Mouse (Mus musculus): ENCODE results near the gene Spib.

Spib gene

GRCm38 (mm10) chr7:44531946-44532732 is at the start of gene Spib:
TSS of gene Spib (minus strand) at chr7:44532071.
- DNase-seq (ENCODE audit: low spot score in 2 of 2): no peak

DNA sequence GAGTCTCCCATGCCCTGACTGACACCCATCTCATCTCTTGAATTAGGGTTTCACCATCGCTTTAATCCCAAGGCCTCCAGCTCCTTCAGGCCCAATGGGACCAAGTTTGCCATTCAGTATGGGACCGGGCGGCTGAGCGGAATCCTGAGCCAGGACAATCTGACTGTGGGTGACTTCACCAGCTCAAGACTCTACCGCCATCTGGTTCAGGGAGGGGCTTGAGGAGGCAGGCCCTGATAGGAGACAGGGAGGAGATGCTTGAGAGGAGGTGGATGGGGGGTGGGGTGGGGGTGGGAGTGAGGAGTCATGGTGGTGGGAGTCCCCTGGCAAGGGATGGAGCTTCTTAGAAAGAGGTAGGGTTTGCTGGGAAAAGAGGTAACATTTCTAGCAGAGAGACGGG is 49.8 kb upstream of the Spib start:
- DNase-seq (ENCODE audit: low spot score in 2 of 2): no peak

DNA sequence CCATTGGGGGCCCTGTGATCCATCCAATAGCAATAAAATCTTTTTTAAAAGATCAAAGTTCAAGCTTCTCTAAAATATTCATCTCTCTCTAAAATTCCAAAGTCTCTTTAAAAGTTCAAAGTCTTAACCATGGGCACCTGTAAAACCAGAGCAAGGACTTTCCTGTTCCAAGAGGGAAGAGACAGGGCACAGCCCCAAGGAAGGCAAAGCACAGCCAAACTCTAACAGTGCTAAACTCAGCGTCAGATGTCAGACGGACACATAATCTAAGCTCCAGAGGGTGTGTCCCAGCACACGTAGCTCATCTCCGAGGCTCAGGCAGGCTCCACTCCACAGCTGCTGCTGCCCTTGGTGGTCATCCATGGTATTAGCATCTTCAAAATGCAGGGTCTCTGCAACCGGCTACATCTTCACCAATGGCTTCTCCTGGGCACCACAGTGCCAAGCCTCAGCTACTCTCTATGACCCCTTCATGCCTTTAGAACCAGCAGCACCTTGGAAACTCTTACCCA is 44.5 kb upstream of the Spib start:
- no peak for DNase-seq (ENCODE audit: low spot score in 2 of 2)

GRCm38 (mm10) chr7:44572956-44573484 is 41.1 kb upstream of the Spib start:
- no peak for DNase-seq (ENCODE audit: low spot score in 2 of 2)

DNA sequence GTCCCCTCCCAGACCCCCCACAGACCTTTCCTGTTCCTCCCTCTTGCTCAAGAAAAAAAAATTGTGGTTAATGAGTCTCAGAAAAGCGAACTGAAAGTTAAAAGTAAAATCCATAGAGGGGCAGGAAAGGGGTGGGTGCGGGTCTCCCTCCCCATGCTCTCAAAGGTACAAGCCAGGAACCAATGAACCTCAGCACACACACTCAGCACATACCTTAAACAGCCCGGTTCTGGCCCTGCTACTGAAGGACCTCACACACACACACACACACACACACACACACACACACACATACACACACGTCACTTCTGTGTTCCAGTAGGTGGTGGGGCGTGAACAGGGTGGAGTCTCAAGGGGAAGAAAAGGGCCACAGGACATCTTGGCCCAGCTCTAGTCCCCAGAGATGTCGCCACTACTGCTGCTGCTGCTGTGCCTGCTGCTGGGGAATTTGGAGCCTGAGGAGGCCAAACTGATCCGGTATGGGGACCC is 40.4 kb upstream of the Spib start, which contains the start of gene Napsa:
TSS of gene Napsa (plus strand) at position 168 of the 489 bp plus-strand sequence.
- no peak for DNase-seq (ENCODE audit: low spot score in 2 of 2)

GRCm38 (mm10) chr7:44571811-44572210 is 39.9 kb upstream of the Spib start:
- DNase-seq (ENCODE audit: low spot score in 2 of 2): no peak

DNA sequence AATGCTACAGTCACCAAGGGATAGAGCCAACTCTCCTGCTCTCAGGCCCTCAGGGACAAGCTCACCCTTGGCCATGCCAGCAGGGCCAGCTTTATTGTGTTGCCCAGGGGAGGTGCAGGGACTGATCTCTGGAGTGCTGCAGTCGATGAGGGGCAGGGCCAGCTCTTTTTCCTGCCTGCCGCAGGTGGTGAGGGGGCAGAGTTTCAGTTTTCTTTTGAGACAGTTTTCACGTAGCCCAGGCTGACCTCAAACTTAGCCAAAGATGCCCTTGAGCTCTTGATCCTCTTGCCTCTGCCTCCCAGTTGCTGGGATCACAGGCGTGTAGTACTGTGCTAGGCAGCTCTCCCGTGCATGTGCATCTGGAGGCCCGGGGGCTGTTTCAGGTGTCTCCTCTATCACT is 39.1 kb upstream of the Spib start:
- no peak for DNase-seq (ENCODE audit: low spot score in 2 of 2)

DNA sequence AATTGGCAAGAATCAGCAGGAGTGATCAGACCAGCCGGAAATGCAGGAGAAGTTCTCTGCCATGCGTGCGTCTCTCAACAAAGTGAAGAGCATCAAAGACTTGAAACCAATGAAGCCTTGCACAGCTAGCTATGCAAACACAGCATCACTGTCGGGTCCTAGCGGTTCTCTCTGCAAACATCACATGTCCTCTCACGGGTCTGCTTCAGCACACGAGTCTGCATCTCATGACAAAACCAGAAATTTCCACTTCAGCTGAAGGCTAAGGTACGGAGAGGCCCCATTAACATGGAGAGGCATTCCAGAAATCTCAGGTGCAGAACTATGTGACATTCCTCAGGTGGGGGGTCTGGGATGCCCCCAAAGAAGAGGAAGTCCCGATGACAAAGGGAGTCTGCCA is 36.9 kb upstream of the Spib start:
- DNase-seq (ENCODE audit: low spot score in 2 of 2): no peak

DNA sequence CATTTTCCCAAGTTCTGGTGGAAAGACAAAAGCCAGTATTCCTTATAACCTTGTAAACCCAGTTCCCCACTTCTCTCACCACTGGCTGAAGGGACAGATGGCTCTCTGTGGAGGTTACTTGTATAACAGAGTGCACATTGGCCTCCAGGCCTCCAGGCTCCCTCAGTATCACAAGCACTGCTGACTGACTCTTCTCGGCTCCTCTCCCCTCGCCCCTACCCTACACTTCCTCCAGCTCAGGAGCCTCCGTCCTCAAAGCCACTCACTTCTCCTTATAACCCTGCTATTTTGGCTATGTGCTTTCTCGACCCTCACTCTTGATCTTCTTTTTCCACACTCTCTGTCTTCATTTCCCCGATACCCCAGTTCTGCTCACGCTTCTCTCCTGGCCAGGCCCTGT is 33.5 kb upstream of the Spib start:
- no peak for DNase-seq (ENCODE audit: low spot score in 2 of 2)

DNA sequence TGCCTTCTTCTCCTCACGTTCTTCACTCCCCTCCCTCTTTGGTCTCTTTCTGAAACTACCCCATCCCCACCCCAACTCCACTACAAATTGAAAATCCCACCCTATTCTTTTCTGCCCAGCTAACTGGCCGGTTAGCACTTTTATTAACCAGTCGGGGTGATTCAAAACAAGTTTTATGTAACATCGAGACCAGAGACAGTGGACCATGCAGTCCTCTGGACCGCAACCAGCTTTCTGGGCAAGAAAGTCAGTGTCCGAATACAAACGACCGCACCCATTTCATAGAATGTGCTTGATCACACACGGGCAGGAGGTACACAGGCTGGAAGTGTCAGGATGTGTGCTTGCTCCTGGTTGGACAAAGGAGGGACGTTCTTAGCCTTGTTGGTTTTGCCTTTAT is 32.6 kb upstream of the Spib start:
- DNase-seq (ENCODE audit: low spot score in 2 of 2): no peak

DNA sequence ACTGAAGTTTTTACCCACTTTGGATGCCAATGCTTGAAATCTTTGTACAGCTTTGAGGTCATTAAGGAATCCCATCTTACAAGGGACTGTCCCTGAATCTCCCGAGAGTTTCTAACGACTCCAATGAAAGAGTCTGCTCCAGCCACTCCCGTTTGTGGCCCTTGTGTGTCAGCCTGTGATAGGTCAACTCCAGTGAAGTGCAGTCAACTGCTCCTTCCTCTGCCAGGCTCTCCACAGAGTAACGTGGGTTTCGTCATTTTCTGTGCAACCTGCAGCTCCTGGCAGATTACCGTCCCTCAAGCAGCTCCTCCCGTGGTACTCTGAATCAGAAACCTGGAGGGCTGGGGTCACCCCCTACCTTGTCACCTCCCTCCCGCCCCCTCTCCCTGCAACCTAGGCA is 31.4 kb upstream of the Spib start:
- no peak for DNase-seq (ENCODE audit: low spot score in 2 of 2)

DNA sequence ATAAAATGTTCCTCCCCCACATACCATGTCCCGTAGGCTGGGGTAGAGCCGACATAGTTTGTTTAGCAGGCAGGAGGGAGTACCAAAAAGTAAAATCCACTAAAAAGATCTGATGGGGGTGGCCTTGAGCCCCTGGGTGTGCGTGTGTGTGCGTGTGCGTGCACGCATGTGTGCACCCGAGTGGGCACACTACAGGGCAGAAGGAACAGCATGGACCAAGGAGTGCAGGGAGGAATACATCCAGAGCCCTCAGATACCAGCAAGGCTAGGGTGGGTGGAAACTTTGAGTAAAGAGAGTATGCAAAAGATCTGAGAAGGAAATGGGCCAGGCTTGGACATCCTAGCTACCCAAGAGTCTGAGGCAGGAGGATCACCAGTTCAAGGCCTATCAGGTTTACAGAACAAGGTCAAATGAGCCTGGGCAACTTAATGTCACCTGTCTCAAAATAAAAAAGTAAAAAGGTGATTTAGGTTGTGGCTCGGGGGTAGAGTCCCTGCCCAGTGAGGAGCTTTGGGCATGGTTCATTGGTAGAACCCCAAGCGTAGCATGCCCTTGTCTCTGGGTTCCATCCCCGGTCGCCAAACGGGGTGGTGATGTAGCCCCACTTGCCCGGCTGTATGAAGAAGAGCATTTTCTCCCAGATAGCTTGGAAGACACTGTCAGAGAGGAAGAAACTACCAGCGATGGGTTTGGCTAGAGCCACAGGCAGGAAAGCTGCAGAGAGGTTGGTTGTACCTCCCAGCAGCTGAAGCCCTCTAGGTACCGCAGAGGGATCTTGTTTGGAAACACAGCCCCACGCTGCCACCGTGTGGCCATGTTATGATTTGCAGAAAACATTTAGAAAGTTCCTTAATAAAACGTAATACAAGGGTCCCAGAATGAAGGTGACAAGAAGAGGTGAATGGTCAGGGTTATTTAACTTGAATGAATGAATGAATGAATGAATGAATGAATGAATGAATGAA is 28.8 kb upstream of the Spib start:
- peak; percentile 74 to 88 for DNase-seq (ENCODE audit: low spot score in 2 of 2)

GRCm38 (mm10) chr7:44557629-44558028 is 25.8 kb upstream of the Spib start:
- no peak for DNase-seq (ENCODE audit: low spot score in 2 of 2)

DNA sequence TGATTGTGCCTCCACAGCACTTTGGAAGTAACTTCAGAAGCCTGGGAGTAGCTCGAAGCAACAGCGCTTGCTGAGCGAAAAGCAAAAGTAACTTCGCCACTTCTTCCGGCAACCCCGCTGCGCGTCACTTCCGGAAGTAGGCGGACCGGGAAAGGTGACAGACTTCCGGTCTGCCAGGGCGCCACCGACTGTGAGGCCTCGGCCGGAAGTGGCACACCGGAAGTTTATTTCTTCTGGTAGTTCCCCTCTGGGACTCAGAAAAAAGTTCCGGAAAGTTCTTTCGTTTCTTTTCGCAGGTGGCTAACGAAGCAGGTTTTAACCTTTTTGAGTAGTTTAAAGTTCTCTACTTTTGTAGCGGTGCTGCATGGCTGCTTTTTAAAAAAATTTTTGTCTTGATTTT is 22.0 kb upstream of the Spib start, which contains the start of gene Nr1h2:
TSS of gene Nr1h2 (minus strand) at position 126 of the 400 bp plus-strand sequence.
- DNase-seq (ENCODE audit: low spot score in 2 of 2): peak; percentile 88 to 95

- peak; percentile 50 to 86 for DNase-seq (ENCODE audit: low spot score in 2 of 2)
Observed at GRCm38 (mm10) chr7:44553196-44553764, 21.4 kb upstream of the Spib start.

DNA sequence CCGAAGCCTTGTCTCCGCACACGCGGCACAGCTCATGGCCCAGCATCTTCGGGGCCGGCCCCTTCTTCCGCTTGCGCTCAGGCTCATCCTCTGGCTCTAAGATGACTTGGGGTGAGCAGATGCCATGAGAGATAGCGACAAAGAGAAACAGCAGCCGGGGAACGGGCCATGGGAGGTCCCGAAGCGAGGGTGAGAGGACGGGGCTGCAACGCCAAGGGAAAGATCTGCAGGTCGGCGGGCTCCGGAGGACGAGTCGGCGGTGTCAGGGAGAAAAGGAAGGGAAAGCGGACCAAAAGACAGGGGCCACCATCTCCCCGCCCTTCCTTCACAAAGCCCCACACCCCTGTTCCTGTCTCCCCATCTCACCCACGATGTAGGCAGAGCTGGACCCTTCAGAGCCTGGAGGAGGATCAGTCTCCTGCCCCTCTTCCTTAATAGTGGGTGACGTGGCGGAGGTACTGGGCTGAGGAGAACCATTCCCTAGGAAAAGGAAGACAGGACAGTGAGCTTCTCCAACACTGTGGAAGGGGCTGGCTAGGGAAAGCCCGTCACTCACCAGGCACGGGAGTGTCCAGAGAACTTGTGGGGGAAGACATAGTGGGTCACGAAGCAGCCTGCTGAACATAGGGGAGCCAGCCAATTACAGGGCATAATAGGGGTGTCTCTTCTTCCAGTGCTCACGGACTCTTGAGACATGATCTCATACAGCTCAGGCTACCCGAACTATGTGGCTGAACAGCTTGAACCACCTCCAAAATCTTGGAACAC is 20.5 kb upstream of the Spib start:
- no peak for DNase-seq (ENCODE audit: low spot score in 2 of 2)

DNA sequence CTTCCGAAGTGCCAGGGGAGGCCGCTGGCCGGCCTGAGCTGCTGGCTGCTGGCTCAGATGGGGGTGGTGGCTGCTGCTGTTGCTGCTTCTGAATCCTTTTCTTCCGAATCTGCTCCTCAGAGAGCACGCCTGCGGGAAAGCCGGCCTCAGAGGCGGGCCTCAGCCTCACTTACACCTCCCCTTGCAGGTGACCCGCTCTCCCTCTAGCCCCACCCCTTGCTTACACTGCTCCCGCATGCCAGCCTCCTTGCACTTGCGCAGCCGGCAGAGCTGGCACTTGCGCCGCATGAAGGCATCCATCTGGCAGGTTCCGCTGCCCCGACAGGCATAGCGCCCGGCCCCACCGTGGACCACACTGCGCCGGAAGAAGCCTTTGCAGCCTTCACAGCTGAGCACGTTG is 19.9 kb upstream of the Spib start:
- DNase-seq (ENCODE audit: low spot score in 2 of 2): no peak

DNA sequence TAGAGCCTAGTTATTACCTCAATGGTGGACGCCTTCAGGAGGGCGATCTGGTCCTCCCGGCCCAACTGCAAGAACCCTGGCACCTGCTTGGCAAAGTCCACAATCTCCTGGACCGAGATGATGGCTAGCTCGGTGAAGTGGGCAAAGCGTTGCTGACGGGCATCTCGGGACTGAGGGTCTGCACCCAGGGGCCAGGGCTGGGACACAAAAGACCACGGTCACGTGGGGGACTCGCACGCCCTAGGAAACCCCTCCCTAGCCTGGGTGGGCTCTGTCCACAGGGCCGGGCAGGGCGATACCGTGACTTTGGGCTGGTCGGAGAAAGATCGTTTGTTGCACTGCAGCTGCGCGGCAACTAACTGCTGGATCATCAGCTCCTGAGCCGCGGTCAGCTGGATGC is 19.4 kb upstream of the Spib start:
- no peak for DNase-seq (ENCODE audit: low spot score in 2 of 2)

DNA sequence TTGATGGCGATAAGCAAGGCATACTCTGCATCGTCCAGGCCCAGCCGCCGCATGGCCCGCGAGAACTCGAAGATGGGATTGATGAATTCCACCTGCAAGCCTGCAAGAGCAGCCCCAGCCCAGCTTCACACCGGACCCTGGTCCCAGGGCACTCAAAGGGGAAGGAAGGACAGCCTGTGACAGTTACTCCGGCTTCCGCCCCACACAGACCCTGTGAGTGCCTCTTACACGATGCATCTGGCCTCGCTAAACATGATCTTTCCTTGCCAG is 18.5 kb upstream of the Spib start:
- DNase-seq (ENCODE audit: low spot score in 2 of 2): no peak

GRCm38 (mm10) chr7:44549621-44550408 is 17.9 kb upstream of the Spib start:
- no peak for DNase-seq (ENCODE audit: low spot score in 2 of 2)
